Mouse (Mus musculus) pancreas, adult 10 weeks (tissue): ENCODE results near the gene Vmn1r7. TPM values are rescaled to one million over a fixed set of nuclear protein-coding genes. Genes with fewer than 3 reads are reported as not detected.

Experiments used
- polyA plus RNA-seq: library from polyadenylated mRNA; stranded (reverse); fragments of 350-450 nt; fragmentation: Illumina TruSeq; extraction: RNeasy Lipid Tissue Mini Kit (QIAGEN cat#74804); gene quantifications from one replicate; pipeline ENCODE4 v1.2.3, GENCODE M21; 2015; ENCODE audit warnings: low read depth, low replicate concordance; ENCODE audit not compliant: insufficient read depth

The Vmn1r7 gene
- polyA plus RNA-seq: not detected

GRCm38 (mm10) chr6:57025224-57025623 is at the start of gene Vmn1r7:
Gene Vmn1r7, minus strand, starts transcription at chr6:57025324.

GRCm38 (mm10) chr6:57066487-57066886 is 41.4 kb upstream of the Vmn1r7 start, which contains the start of gene Vmn1r9:
Gene Vmn1r9, plus strand, starts transcription at chr6:57066787.

GRCm38 (mm10) chr6:57031984-57032383 is 6.9 kb upstream of the Vmn1r7 start, which contains the start of gene Vmn1r8:
Gene Vmn1r8, plus strand, starts transcription at chr6:57032284.

GRCm38 (mm10) chr6:56996943-56997342 is 28.2 kb downstream of the Vmn1r7 start, which contains the start of gene Vmn1r6:
Gene Vmn1r6, plus strand, starts transcription at chr6:56997243.

Other genes starting within 250 kb of the Vmn1r7 start
- 5.5 TPM for gene Kbtbd2, start 227.5 kb downstream of the Vmn1r7 start, polyA plus RNA-seq
- 30.1 TPM for gene Fkbp9, start 193.3 kb downstream of the Vmn1r7 start, polyA plus RNA-seq
- gene Nt5c3, start 101.4 kb downstream of the Vmn1r7 start, polyA plus RNA-seq: 17.4 TPM
- gene Vmn1r4, start 101.3 kb downstream of the Vmn1r7 start, polyA plus RNA-seq: not detected
- gene Vmn1r5, start 55.1 kb downstream of the Vmn1r7 start, polyA plus RNA-seq: not detected
- gene Vmn1r6, start 28.1 kb downstream of the Vmn1r7 start, polyA plus RNA-seq: not detected
- not detected for gene Vmn1r8, start 7.0 kb upstream of the Vmn1r7 start, polyA plus RNA-seq
- gene Vmn1r9, start 41.5 kb upstream of the Vmn1r7 start, polyA plus RNA-seq: not detected
- not detected for gene Vmn1r10, start 84.1 kb upstream of the Vmn1r7 start, polyA plus RNA-seq
- gene Vmn1r11, start 108.1 kb upstream of the Vmn1r7 start, polyA plus RNA-seq: not detected
- not detected for gene Vmn1r12, start 131.6 kb upstream of the Vmn1r7 start, polyA plus RNA-seq
- gene Vmn1r13, start 178.0 kb upstream of the Vmn1r7 start, polyA plus RNA-seq: not detected
- gene Vmn1r14, start 206.4 kb upstream of the Vmn1r7 start, polyA plus RNA-seq: not detected
- not detected for gene Vmn1r15, start 232.6 kb upstream of the Vmn1r7 start, polyA plus RNA-seq